Mouse (Mus musculus): ENCODE measurements around the gene Scrn3. TPM values are rescaled to one million over a fixed set of nuclear protein-coding genes. Genes with fewer than 3 reads are reported as not detected.

Gene Scrn3
- polyA plus RNA-seq, 1 experiment from 2014 or later = 8.7 TPM

- 89% methylated on average over 3 of the region's 3 CpGs for WGBS
- Histone ChIP-seq H3K27me3 (replicated peaks; ENCODE audit: control insufficient read depth, insufficient read depth, low read length) (no peaks in the 10 kb centered on the region), H3K9me3 (ENCODE audit: control insufficient read depth, low read length) (no peaks in the 10 kb centered on the region), H3K4me2 (ENCODE audit: low read length) (no peak overlapping the region), H3K27ac (ENCODE audit: low read length) (no peak overlapping the region), H3K36me3 (ENCODE audit: control insufficient read depth, insufficient read depth) (no peaks in the 10 kb centered on the region), H3K4me3 (replicated peaks; ENCODE audit: low read length) (no peak overlapping the region), H3K9ac (replicated peaks; ENCODE audit: low read depth, low read length) (no peak overlapping the region), H3K4me1 (replicated peaks; ENCODE audit: control insufficient read depth, insufficient read depth, low read length) (no peaks in the 10 kb centered on the region)
- ATAC-seq = no peak
These were observed 23.5 kb downstream of the Scrn3 start for GRCm38 (mm10) chr2:73335949-73336348.

DNA sequence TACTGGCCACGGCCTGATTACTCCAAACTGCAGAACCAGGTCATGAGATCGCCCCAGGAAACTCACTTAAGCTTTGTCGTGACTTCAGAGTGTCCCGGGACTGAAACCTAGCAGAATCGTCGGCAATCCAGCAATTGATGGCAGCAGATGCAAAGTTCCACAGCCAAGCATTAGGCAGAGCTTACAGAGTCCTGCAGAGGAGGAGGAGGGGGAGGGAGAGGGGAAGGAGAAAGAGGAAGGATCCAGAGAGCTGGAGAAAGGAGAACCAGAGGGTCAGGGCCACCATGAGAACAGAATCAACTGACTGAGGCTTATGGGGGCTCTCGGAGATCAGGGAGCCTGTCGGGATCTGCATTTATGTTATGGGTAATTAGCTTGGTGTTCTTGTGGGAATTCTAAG is 26.0 kb downstream of the Scrn3 start:
- Histone ChIP-seq H3K4me2 (ENCODE audit: low read length) (no peak overlapping the region), H3K9ac (replicated peaks; ENCODE audit: low read depth, low read length) (no peak overlapping the region), H3K4me3 (replicated peaks; ENCODE audit: low read length) (no peak overlapping the region), H3K36me3 (ENCODE audit: control insufficient read depth, insufficient read depth) (no peaks in the 10 kb centered on the region), H3K4me1 (replicated peaks; ENCODE audit: control insufficient read depth, insufficient read depth, low read length) (no peaks in the 10 kb centered on the region), H3K27ac (ENCODE audit: low read length) (no peak overlapping the region), H3K27me3 (replicated peaks; ENCODE audit: control insufficient read depth, insufficient read depth, low read length) (no peaks in the 10 kb centered on the region), H3K9me3 (ENCODE audit: control insufficient read depth, low read length) (no peaks in the 10 kb centered on the region)
- ATAC-seq = no peak
- 75% methylated on average over 8 of the region's 8 CpGs for WGBS

DNA sequence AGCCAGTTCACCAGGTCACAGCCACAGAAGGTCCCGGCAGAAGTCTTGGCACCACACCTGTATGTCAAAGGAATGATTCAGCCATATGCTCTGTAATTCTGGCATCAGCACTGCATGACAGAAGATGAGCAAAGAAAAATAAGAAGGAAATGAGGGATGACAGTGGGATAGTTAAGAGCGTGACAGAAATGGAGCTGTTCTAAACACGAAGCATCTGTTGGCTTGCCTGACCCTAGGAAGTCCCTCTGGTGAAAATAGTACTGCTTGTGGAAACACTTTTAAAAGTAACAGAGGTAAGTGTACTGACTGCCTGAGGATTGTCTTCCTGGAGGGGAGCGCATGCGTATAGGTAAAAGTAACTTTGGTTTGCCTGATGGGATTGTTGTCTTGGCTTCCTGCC is 31.3 kb downstream of the Scrn3 start:
- no peak overlapping the region for H3K27ac ChIP-seq (ENCODE audit: low read length)
- H3K9ac ChIP-seq (replicated peaks; ENCODE audit: low read depth, low read length) = no peak overlapping the region
- H3K27me3 ChIP-seq (replicated peaks; ENCODE audit: control insufficient read depth, insufficient read depth, low read length) = no peaks in the 10 kb centered on the region
- peaks cover 15% of the 10 kb centered on the region for H3K4me1 ChIP-seq (replicated peaks; ENCODE audit: control insufficient read depth, insufficient read depth, low read length)
- no peaks in the 10 kb centered on the region for H3K9me3 ChIP-seq (ENCODE audit: control insufficient read depth, low read length)
- H3K4me2 ChIP-seq (ENCODE audit: low read length) = no peak overlapping the region
- WGBS = 91% methylated on average over 5 of the region's 5 CpGs
- H3K36me3 ChIP-seq (ENCODE audit: control insufficient read depth, insufficient read depth) = no peaks in the 10 kb centered on the region
- H3K4me3 ChIP-seq (replicated peaks; ENCODE audit: low read length) = no peak overlapping the region
- ATAC-seq = no peak

GRCm38 (mm10) chr2:73345204-73345603 is 32.8 kb downstream of the Scrn3 start:
- WGBS = 68% methylated on average over 4 of the region's 4 CpGs
- H3K4me3 ChIP-seq (replicated peaks; ENCODE audit: low read length) = no peak overlapping the region
- no peak overlapping the region for H3K9ac ChIP-seq (replicated peaks; ENCODE audit: low read depth, low read length)

GRCm38 (mm10) chr2:73346345-73347086 is 34.1 kb downstream of the Scrn3 start:
- Histone ChIP-seq H3K36me3 (ENCODE audit: control insufficient read depth, insufficient read depth) (no peaks in the 10 kb centered on the region), H3K9me3 (ENCODE audit: control insufficient read depth, low read length) (no peaks in the 10 kb centered on the region), H3K27ac (ENCODE audit: low read length) (peak overlapping the region; percentile 75), H3K9ac (replicated peaks; ENCODE audit: low read depth, low read length) (no peak overlapping the region), H3K4me3 (replicated peaks; ENCODE audit: low read length) (no peak overlapping the region), H3K4me1 (replicated peaks; ENCODE audit: control insufficient read depth, insufficient read depth, low read length) (peaks cover 19% of the 10 kb centered on the region), H3K27me3 (replicated peaks; ENCODE audit: control insufficient read depth, insufficient read depth, low read length) (no peaks in the 10 kb centered on the region), H3K4me2 (ENCODE audit: low read length) (no peak overlapping the region)
- WGBS = 60% methylated on average over 13 of the region's 13 CpGs
- peak; percentile 77 for ATAC-seq

More at GRCm38 (mm10) chr2:73345204-73345603, 32.8 kb downstream of the Scrn3 start:
- Histone ChIP-seq H3K4me1 (replicated peaks; ENCODE audit: control insufficient read depth, insufficient read depth, low read length) (peaks cover 15% of the 10 kb centered on the region), H3K9me3 (ENCODE audit: control insufficient read depth, low read length) (no peaks in the 10 kb centered on the region), H3K27me3 (replicated peaks; ENCODE audit: control insufficient read depth, insufficient read depth, low read length) (no peaks in the 10 kb centered on the region), H3K27ac (ENCODE audit: low read length) (no peak overlapping the region), H3K36me3 (ENCODE audit: control insufficient read depth, insufficient read depth) (no peaks in the 10 kb centered on the region), H3K4me2 (ENCODE audit: low read length) (no peak overlapping the region)
- ATAC-seq = no peak

GRCm38 (mm10) chr2:73347136-73347535 is 34.7 kb downstream of the Scrn3 start:
- 60% methylated on average over 6 of the region's 6 CpGs for WGBS
- Histone ChIP-seq H3K4me3 (replicated peaks; ENCODE audit: low read length) (no peak overlapping the region), H3K9me3 (ENCODE audit: control insufficient read depth, low read length) (no peaks in the 10 kb centered on the region), H3K27ac (ENCODE audit: low read length) (peak overlapping the region; percentile 75), H3K27me3 (replicated peaks; ENCODE audit: control insufficient read depth, insufficient read depth, low read length) (no peaks in the 10 kb centered on the region), H3K4me1 (replicated peaks; ENCODE audit: control insufficient read depth, insufficient read depth, low read length) (peaks cover 26% of the 10 kb centered on the region), H3K4me2 (ENCODE audit: low read length) (no peak overlapping the region), H3K9ac (replicated peaks; ENCODE audit: low read depth, low read length) (no peak overlapping the region), H3K36me3 (ENCODE audit: control insufficient read depth, insufficient read depth) (no peaks in the 10 kb centered on the region)
- ATAC-seq = no peak

- no peaks in the 10 kb centered on the region for H3K36me3 ChIP-seq (ENCODE audit: control insufficient read depth, insufficient read depth)
- no peak overlapping the region for H3K4me2 ChIP-seq (ENCODE audit: low read length)
- H3K4me1 ChIP-seq (replicated peaks; ENCODE audit: control insufficient read depth, insufficient read depth, low read length) = peaks cover 27% of the 10 kb centered on the region
- H3K27ac ChIP-seq (ENCODE audit: low read length) = no peak overlapping the region
- no peak for ATAC-seq
- no peak overlapping the region for H3K9ac ChIP-seq (replicated peaks; ENCODE audit: low read depth, low read length)
- no peaks in the 10 kb centered on the region for H3K27me3 ChIP-seq (replicated peaks; ENCODE audit: control insufficient read depth, insufficient read depth, low read length)
- WGBS = 47% methylated on average over 9 of the region's 9 CpGs
- H3K9me3 ChIP-seq (ENCODE audit: control insufficient read depth, low read length) = no peaks in the 10 kb centered on the region
- H3K4me3 ChIP-seq (replicated peaks; ENCODE audit: low read length) = no peak overlapping the region
These were observed 35.4 kb downstream of the Scrn3 start for GRCm38 (mm10) chr2:73347766-73348165.

DNA sequence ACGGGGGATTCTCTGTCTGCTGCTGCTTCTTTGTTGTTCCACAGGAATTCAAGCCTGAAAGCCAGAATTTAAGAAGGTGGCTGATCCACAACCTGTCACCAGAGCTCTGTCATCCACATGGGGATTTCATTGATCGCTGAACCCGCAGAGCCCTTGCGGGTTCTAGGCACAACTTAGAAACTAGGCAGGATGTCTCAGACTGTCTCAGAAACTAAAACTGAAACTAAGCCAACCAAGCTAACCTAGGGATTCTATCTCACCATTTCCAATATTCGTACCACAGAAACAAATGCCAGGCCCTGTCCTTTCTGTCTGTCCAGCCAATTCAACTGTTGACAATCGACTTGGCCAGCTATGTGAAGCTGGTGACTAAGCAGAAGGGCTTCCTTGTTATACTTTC is 35.8 kb downstream of the Scrn3 start:
- H3K36me3 ChIP-seq (ENCODE audit: control insufficient read depth, insufficient read depth) = no peaks in the 10 kb centered on the region
- H3K27ac ChIP-seq (ENCODE audit: low read length) = no peak overlapping the region
- 86% methylated on average over 6 of the region's 6 CpGs for WGBS

GRCm38 (mm10) chr2:73351496-73351895 is 39.1 kb downstream of the Scrn3 start:
- peak overlapping the region; percentile 38 for H3K4me2 ChIP-seq (ENCODE audit: low read length)
- H3K9me3 ChIP-seq (ENCODE audit: control insufficient read depth, low read length) = no peaks in the 10 kb centered on the region
- H3K36me3 ChIP-seq (ENCODE audit: control insufficient read depth, insufficient read depth) = no peaks in the 10 kb centered on the region
- WGBS = 21% methylated on average over 5 of the region's 5 CpGs
- H3K9ac ChIP-seq (replicated peaks; ENCODE audit: low read depth, low read length) = no peak overlapping the region
- no peak overlapping the region for H3K4me3 ChIP-seq (replicated peaks; ENCODE audit: low read length)
- H3K27ac ChIP-seq (ENCODE audit: low read length) = peak overlapping the region; percentile 65
- peaks cover 20% of the 10 kb centered on the region for H3K4me1 ChIP-seq (replicated peaks; ENCODE audit: control insufficient read depth, insufficient read depth, low read length)
- peak; percentile 69 for ATAC-seq
- H3K27me3 ChIP-seq (replicated peaks; ENCODE audit: control insufficient read depth, insufficient read depth, low read length) = no peaks in the 10 kb centered on the region

More for the DNA sequence above, 35.8 kb downstream of the Scrn3 start:
- Histone ChIP-seq H3K27me3 (replicated peaks; ENCODE audit: control insufficient read depth, insufficient read depth, low read length) (no peaks in the 10 kb centered on the region), H3K9ac (replicated peaks; ENCODE audit: low read depth, low read length) (no peak overlapping the region), H3K4me2 (ENCODE audit: low read length) (no peak overlapping the region), H3K9me3 (ENCODE audit: control insufficient read depth, low read length) (no peaks in the 10 kb centered on the region), H3K4me3 (replicated peaks; ENCODE audit: low read length) (no peak overlapping the region), H3K4me1 (replicated peaks; ENCODE audit: control insufficient read depth, insufficient read depth, low read length) (peaks cover 27% of the 10 kb centered on the region)
- no peak for ATAC-seq

Measured in forebrain, embryonic 16.5 days (tissue).